Mouse (Mus musculus) liver, adult 2 months (tissue): ENCODE measurements at regions not wholly inside any gene's neighbourhood (a gene's known extent, or its start where the extent isn't known, plus 50 kb on each side); places are given as distances from the start of the nearest gene placed in this dataset.

Experiments used
- CTCF ChIP-seq: fragments of 200-500 bp; IDR thresholded peaks from 2 replicates; pipeline ENCODE4 v1.5.1; 2011; ENCODE audit warnings: low read depth, low read length, control low read depth
- POLR2A ChIP-seq: fragments of 200-500 bp; IDR thresholded peaks from 2 replicates; pipeline ENCODE4 v1.6.1; 2011; ENCODE audit warnings: low read length, control low read depth; ENCODE audit not compliant: insufficient read depth; ENCODE audit errors: extremely low read depth

GRCm38 (mm10) chr9:86081873-86082272, 239.7 kb downstream of the Tpbg start:
- no peak for TF ChIP-seq CTCF
- no peak for TF ChIP-seq POLR2A
